Mouse (Mus musculus) stomach, embryonic 14.5 days (tissue): Measurements from ENCODE around the gene Hes7. TPM values are rescaled to one million over a fixed set of nuclear protein-coding genes. Genes with fewer than 3 reads are reported as not detected.

Experiments used
- ATAC-seq: fragments of 200-750 bp; cut with Nextera tagmentation; 2 replicates; pipeline ENCODE4 v1.8.0; 2017; ENCODE audit warnings: low read depth, moderate TSS enrichment; ENCODE audit not compliant: insufficient number of reproducible peaks, insufficient read depth, low FRiP score
- H3K27ac ChIP-seq: fragments of 300-500 bp; sonication (generic); 2 replicates; pipeline ENCODE4 v1.5.1; 2014; ENCODE audit warnings: mild to moderate bottlenecking, low read length, moderate library complexity, mixed read lengths
- H3K27me3 ChIP-seq: fragments of 300-500 bp; sonication (generic); 2 replicates; pipeline ENCODE4 v1.6.1; 2014; ENCODE audit warnings: low read length, control low read depth, mixed read lengths; ENCODE audit not compliant: control insufficient read depth, insufficient read depth
- H3K36me3 ChIP-seq: fragments of 300-500 bp; sonication (generic); 2 replicates; pipeline ENCODE4 v1.6.1; 2014; ENCODE audit warnings: mild to moderate bottlenecking, control low read depth, low read length, moderate library complexity, mixed read lengths; ENCODE audit not compliant: control insufficient read depth, insufficient read depth
- H3K4me1 ChIP-seq: fragments of 300-500 bp; sonication (generic); 2 replicates; pipeline ENCODE4 v1.6.1; 2014; ENCODE audit warnings: low read length, control low read depth, mixed read lengths; ENCODE audit not compliant: control insufficient read depth, insufficient read depth
- H3K4me2 ChIP-seq: fragments of 300-500 bp; sonication (generic); replicated peaks from 2 replicates; pipeline ENCODE4 v1.6.1; 2014; ENCODE audit warnings: low read depth, low read length, control low read depth
- H3K4me3 ChIP-seq: fragments of 300-500 bp; sonication (generic); 2 replicates; pipeline ENCODE4 v1.5.1; 2014; ENCODE audit warnings: low read depth, low read length, control low read depth
- H3K9ac ChIP-seq: fragments of 300-500 bp; sonication (generic); replicated peaks from 2 replicates; pipeline ENCODE4 v1.6.1; 2014; ENCODE audit warnings: low read depth, mild to moderate bottlenecking, control low read depth, low read length, moderate library complexity, mixed read lengths
- H3K9me3 ChIP-seq: fragments of 300-500 bp; sonication (generic); 2 replicates; pipeline ENCODE4 v1.6.1; 2016; ENCODE audit warnings: low read depth, low read length, control low read depth; ENCODE audit not compliant: control insufficient read depth
- whole genome bisulfite sequencing: fragments of 180-500 bp; shearing (Covaris S2); extraction: QIAGEN DNeasy Blood & Tissue Kit; methylation state at CpG from one replicate; pipeline ENCODE4 v1.1.7; 2014; 5-methylcytosine and 5-hydroxymethylcytosine counted together
- polyA plus RNA-seq: library from polyadenylated mRNA; unstranded; fragments of >200 nt; fragmentation: Nextera tagmentation; extraction: Ambion mirVana; gene quantifications from 2 replicates; pipeline ENCODE4 v1.2.1, GENCODE M21; 2014

The Hes7 gene
- polyA plus RNA-seq, 1 experiment from 2014 or later: 0.54 TPM

DNA sequence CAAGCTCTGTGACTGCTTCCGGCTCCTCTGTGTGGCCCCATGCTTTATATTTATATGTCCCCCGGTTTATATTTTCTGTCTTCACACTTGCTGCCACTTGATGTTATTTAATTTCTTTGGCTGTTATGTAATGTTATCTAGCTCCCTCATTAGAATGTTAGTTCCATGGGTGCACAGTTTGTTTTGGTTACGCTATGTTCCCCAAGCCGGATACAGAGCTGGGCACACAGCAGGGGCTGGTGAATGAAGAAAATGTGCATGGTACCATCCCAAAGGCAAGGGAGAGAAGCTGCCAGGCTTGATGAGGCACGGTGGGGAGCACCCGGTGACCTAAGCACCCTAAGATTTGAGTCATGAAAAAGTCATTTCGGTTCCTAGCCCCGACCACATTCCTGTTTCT lies 33.6 kb downstream of the Hes7 start:
- Histone ChIP-seq H3K4me2 (no peak overlapping the region), H3K27ac (no peak overlapping the region), H3K9ac (no peak overlapping the region), H3K27me3 (0 out of 2 replicates have a peak, but pooled peaks cover 8% of the 10 kb centered on the region), H3K36me3 (no peaks in the 10 kb centered on the region), H3K4me3 (no peak overlapping the region), H3K9me3 (no peaks in the 10 kb centered on the region), H3K4me1 (0 out of 2 replicates have a peak, but pooled peaks cover 7% of the 10 kb centered on the region)
- ATAC-seq: no peak
- WGBS: 83% methylated on average over 8 of the region's 8 CpGs

DNA sequence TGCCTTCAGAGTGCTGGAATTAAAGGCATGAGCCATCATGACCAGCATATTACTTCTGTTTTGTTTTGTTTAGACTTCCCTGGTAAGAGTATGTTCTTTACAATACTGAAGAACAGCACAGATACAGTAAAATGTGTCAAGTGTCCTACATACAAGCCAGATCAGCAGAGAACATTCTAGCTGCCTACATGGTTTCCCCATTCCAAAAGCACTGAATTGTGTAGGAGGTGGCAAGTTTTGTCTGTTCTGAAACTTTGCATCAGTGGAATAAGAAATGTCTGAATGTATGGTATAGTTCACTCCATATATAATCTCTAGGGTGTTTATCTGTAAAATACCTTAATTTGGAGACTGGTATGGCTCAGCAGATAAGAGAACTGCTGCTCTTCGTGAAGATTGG lies 35.1 kb downstream of the Hes7 start:
- Histone ChIP-seq H3K9ac (no peak overlapping the region), H3K4me3 (no peak overlapping the region), H3K4me1 (0 out of 2 replicates have a peak, but pooled peaks cover 7% of the 10 kb centered on the region), H3K9me3 (no peaks in the 10 kb centered on the region), H3K4me2 (no peak overlapping the region), H3K27ac (no peak overlapping the region), H3K27me3 (0 out of 2 replicates have a peak, but pooled peaks cover 8% of the 10 kb centered on the region), H3K36me3 (no peaks in the 10 kb centered on the region)
- no peak for ATAC-seq
- 50% methylated on average over 1 of the region's 1 CpGs for WGBS

DNA sequence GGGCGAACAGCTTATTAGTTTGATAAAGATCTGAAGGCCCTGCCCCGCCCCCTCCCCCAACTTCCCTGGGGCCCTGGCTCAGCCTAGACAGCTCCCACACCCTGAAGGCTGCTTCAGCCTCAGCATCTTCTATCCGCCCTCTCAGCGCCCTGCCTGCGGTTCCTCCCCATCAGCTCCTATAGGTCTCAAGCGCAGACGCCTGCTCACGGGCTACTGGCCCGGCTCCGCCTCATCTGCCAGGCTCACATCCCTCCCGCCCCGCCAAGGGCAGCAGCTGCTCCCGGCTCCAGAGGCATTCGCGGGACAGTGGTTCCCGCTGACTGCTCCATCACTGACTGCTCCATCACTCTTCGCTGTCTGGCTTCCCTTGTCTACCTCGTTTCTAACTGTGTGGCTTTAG lies 36.6 kb downstream of the Hes7 start, which contains the start of gene Alox12b:
Alox12b (plus strand) TSS at position 190 of the 400 bp plus-strand sequence.
- Histone ChIP-seq H3K4me1 (0 out of 2 replicates have a peak, but pooled peaks cover 7% of the 10 kb centered on the region), H3K9me3 (no peaks in the 10 kb centered on the region), H3K4me3 (no peak within 1 kb of the TSS), H3K27ac (no peak within 1 kb of the TSS), H3K36me3 (no peaks in the 10 kb centered on the region), H3K9ac (no peak within 1 kb of the TSS), H3K27me3 (0 out of 2 replicates have a peak, but pooled peaks cover 8% of the 10 kb centered on the region), H3K4me2 (peak within 1 kb of the TSS; percentile 17)
- no peak; the same call in 1 of the 2 replicates for ATAC-seq
- WGBS: 1% methylated on average over 17 of the region's 18 CpGs

DNA sequence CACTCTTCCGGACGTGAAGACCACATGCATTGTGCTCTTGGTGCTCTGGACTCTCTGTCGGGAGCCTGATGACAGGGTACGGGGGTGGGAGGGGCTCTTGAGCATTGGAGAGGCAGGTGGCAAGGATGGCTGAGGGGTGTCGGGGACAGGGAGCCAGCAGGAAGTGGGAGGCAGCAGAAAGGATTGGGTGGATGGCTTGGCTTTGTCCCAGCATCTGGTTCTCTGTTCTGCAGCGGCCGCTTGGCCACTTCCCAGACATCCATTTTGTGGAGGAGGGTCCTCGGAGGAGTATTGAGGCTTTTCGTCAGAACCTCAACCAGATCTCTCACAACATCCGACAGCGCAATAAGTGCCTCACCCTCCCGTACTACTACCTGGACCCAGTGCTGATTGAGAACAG lies 49.1 kb downstream of the Hes7 start:
- ATAC-seq: no peak
- Histone ChIP-seq H3K4me3 (no peak overlapping the region), H3K4me2 (no peak overlapping the region), H3K27me3 (no peaks in the 10 kb centered on the region), H3K27ac (no peak overlapping the region), H3K4me1 (no peaks in the 10 kb centered on the region), H3K36me3 (no peaks in the 10 kb centered on the region), H3K9me3 (no peaks in the 10 kb centered on the region), H3K9ac (no peak overlapping the region)
- WGBS: 74% methylated on average over 12 of the region's 12 CpGs

DNA sequence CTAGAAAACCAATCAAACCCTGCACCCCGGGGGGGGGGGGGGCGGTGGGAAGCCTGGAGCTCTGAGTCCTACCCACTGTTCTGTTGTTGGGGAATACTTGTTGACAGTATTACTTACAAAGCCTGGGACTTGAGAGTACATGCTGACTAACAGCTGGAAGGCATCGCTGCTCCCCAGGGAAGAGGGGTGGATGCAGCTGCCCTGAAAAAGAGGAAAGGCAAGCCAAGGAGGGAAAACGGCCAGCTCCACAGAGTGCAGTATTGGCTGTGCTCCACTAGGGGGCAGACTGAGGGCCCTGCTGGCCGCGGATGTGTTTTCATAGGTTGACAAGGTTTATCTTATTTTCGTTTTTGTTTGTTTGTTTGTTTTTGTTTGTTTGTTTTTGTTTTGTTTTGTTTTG lies 51.4 kb downstream of the Hes7 start:
- Histone ChIP-seq H3K9me3 (no peaks in the 10 kb centered on the region), H3K9ac (no peak overlapping the region), H3K27ac (no peak overlapping the region), H3K4me3 (no peak overlapping the region), H3K27me3 (no peaks in the 10 kb centered on the region), H3K36me3 (no peaks in the 10 kb centered on the region), H3K4me1 (no peaks in the 10 kb centered on the region), H3K4me2 (no peak overlapping the region)
- 33% methylated on average over 7 of the region's 7 CpGs for WGBS
- no peak for ATAC-seq

DNA sequence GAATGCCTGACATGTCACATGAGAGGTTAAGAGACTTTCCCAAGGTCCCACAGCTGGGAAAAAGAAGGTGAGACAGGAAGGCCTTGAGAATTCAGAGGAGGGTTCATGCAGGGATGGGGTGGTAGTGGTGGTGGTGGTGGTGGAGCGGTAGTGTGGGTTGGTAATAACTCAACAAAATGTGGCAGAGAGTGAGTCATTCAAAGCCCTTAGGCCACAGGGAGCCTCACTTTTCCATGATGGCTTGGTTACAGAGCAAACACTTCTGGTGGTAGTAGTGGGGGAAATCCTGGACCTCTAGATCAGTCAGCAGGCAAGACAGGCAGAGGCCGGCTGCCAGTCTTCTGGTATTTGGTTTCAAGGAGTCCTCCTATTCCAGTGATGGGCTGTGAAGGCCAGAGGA lies 52.4 kb downstream of the Hes7 start:
- WGBS: 85% methylated on average over 2 of the region's 2 CpGs

More for the DNA sequence above, 52.4 kb downstream of the Hes7 start:
- no peaks in the 10 kb centered on the region for H3K9me3 ChIP-seq
- H3K36me3 ChIP-seq: no peaks in the 10 kb centered on the region
- H3K4me3 ChIP-seq: no peak overlapping the region
- no peak overlapping the region for H3K9ac ChIP-seq
- H3K27ac ChIP-seq: no peak overlapping the region
- H3K4me2 ChIP-seq: no peak overlapping the region
- H3K27me3 ChIP-seq: no peaks in the 10 kb centered on the region
- H3K4me1 ChIP-seq: no peaks in the 10 kb centered on the region
- ATAC-seq: no peak

Other genes with a start within 250 kb of the Hes7 start
- 68.5 and 75.0 TPM in 2 replicates for gene Ndel1, start 248.5 kb upstream of the Hes7 start, polyA plus RNA-seq
- not detected in 2 replicates for gene Rnf222, start 231.9 kb upstream of the Hes7 start, polyA plus RNA-seq
- gene Rpl26, start 218.8 kb upstream of the Hes7 start, polyA plus RNA-seq: 1,222 and 1,288 TPM in 2 replicates
- 0.55 TPM in 1 of 2 replicates, not detected in the other for gene Odf4, start 193.3 kb upstream of the Hes7 start, polyA plus RNA-seq
- 10.9 and 13.0 TPM in 2 replicates for gene Arhgef15, start 162.9 kb upstream of the Hes7 start, polyA plus RNA-seq
- gene Slc25a35, start 152.3 kb upstream of the Hes7 start, polyA plus RNA-seq: 4.1 and 5.4 TPM in 2 replicates
- 58.9 and 63.6 TPM in 2 replicates for gene Rangrf, start 145.2 kb upstream of the Hes7 start, polyA plus RNA-seq
- 31.8 and 36.6 TPM in 2 replicates for gene Pfas, start 111.9 kb upstream of the Hes7 start, polyA plus RNA-seq
- gene Ctc1, start 104.5 kb upstream of the Hes7 start, polyA plus RNA-seq: 45.0 and 47.3 TPM in 2 replicates
- gene Aurkb, start 74.8 kb upstream of the Hes7 start, polyA plus RNA-seq: 147 and 153 TPM in 2 replicates
- gene Borcs6, start 60.7 kb upstream of the Hes7 start, polyA plus RNA-seq: 9.2 and 11.0 TPM in 2 replicates
- gene Tmem107, start 49.6 kb upstream of the Hes7 start, polyA plus RNA-seq: 59.4 and 59.8 TPM in 2 replicates
- 104 and 107 TPM in 2 replicates for gene Vamp2, start 31.9 kb upstream of the Hes7 start, polyA plus RNA-seq
- 10.5 and 15.1 TPM in 2 replicates for gene Per1, start 25.2 kb upstream of the Hes7 start, polyA plus RNA-seq
- 0.29 and 0.36 TPM in 2 replicates for gene 9130213A22Rik, start 2.2 kb downstream of the Hes7 start, polyA plus RNA-seq
- 0.29 and 0.49 TPM in 2 replicates for gene Aloxe3, start 5.5 kb downstream of the Hes7 start, polyA plus RNA-seq
- not detected in 2 replicates for gene Alox12b, start 36.6 kb downstream of the Hes7 start, polyA plus RNA-seq
- gene Alox8, start 77.4 kb downstream of the Hes7 start, polyA plus RNA-seq: 0.15 TPM in 1 of 2 replicates, not detected in the other
- gene Gucy2e, start 116.6 kb downstream of the Hes7 start, polyA plus RNA-seq: 0.06 TPM in 1 of 2 replicates, not detected in the other
- 13.9 and 16.4 TPM in 2 replicates for gene Cntrob, start 203.4 kb downstream of the Hes7 start, polyA plus RNA-seq
- 141 and 147 TPM in 2 replicates for gene Trappc1, start 203.6 kb downstream of the Hes7 start, polyA plus RNA-seq
- 1.7 TPM in 2 replicates for gene Kcnab3, start 205.9 kb downstream of the Hes7 start, polyA plus RNA-seq
- 15.3 and 16.3 TPM in 2 replicates for gene Rnf227, start 220.1 kb downstream of the Hes7 start, polyA plus RNA-seq
- gene Chd3, start 249.0 kb downstream of the Hes7 start, polyA plus RNA-seq: 85.3 and 87.4 TPM in 2 replicates